8 mouse cellular contexts compared by ENCODE assay signal in genomic region chr5:131307656-131308151, GRCm38 (mm10). TPM values are rescaled to one million over a fixed set of nuclear protein-coding genes. Genes with fewer than 3 reads are reported as not detected.
A peak's percentile ranks its signal among the peaks of the same experiment; 100 is the strongest.
DNase-seq lines count a peak whose midpoint lies in the region; ATAC-seq and TF ChIP-seq lines count a peak whose summit lies in the region.

No protein-coding gene starts in this region.

- H3K36me3 ChIP-seq in hindbrain, postnatal 0 days (ENCODE audit: insufficient read depth, low read length): no peaks in the 10 kb centered on the region

- peak overlapping the region; percentile 85 for H3K4me2 ChIP-seq in hindbrain, postnatal 0 days (ENCODE audit: low read depth, low read length)

- H3K4me3 ChIP-seq in hindbrain, postnatal 0 days (ENCODE audit: low read length): peak overlapping the region; percentile 77

- H3K9me3 ChIP-seq in hindbrain, postnatal 0 days (ENCODE audit: low read length): no peaks in the 10 kb centered on the region

- DNase-seq in adrenal gland, adult 8-10 months: peak; percentile 58
- DNase-seq in embryo, embryonic 10.5 days (ENCODE audit: low spot score): peak; percentile 85
- peak; percentile 92 for DNase-seq in gastrocnemius, postnatal 14 days
- DNase-seq in hindbrain, postnatal 0 days (ENCODE audit: low spot score): peak; percentile 92
- DNase-seq in left cerebral cortex, adult 9 months (ENCODE audit: low spot score in 2 of 2): peak; percentile 53 to 75
- peak; percentile 6 for DNase-seq in lung, postnatal 36 days
- DNase-seq in right cerebral cortex, postnatal 25 days: peak; percentile 88

- peak overlapping the region; percentile 67 for H3K9ac ChIP-seq in hindbrain, postnatal 0 days (replicated peaks; ENCODE audit: low read length)

- intact Hi-C loops in gastrocnemius, postnatal 14 days (cut with DNase I; ENCODE audit: low total_unique reads): no loop called here

- ATAC-seq in hindbrain, postnatal 0 days: peak; percentile 92
- no peak for ATAC-seq in megakaryocyte, adult 5-6 weeks (ENCODE audit: poor library complexity, severe bottlenecking)

- H3K27ac ChIP-seq in hindbrain, postnatal 0 days: peak overlapping the region; percentile 80

- no peaks in the 10 kb centered on the region for H3K4me1 ChIP-seq in hindbrain, postnatal 0 days (ENCODE audit: insufficient read depth, low read length)

- H3K27me3 ChIP-seq in hindbrain, postnatal 0 days (ENCODE audit: insufficient read depth, low read length): no peaks in the 10 kb centered on the region

- under 1% methylated on average over 36 of the region's 36 CpGs for WGBS in hindbrain, postnatal 0 days

- peak; percentile 53 for TF ChIP-seq CTCF in hindbrain, postnatal 0 days (IDR thresholded peaks at IDR 0.05; ENCODE audit: low read depth)

RNA-seq across cellular contexts. Expression of gene Galnt17, which starts 0.6 kb away (rescaled TPM):
- 1 to 10 TPM; 5.0 to 9.1 (median 7.0) TPM for total RNA-seq in adrenal gland, adult 8-10 months (2022)
- 10 to 100 TPM in 1 of 2 experiments, 1 to 10 TPM in 1; 9.1 to 11.1 TPM for total RNA-seq in gastrocnemius, postnatal 14 days (2021)
- total RNA-seq in hindbrain, postnatal 0 days (2014; rRNA removed): 24.2 and 29.3 TPM in 2 replicates
- polyA plus RNA-seq in hindbrain, postnatal 0 days (2015; fragmentation: Nextera tagmentation; extraction: Ambion mirVana): 6.2 and 7.0 TPM in 2 replicates
- total RNA-seq in megakaryocyte, adult 5-6 weeks (2015): not detected in 2 replicates
- total RNA-seq in megakaryocyte, adult 5-6 weeks (2017): not detected in 2 replicates

Comparison
In these comparisons a context has a peak if more than half of its experiments do, and no peak if none do; other contexts are left out.
1. DNase-seq: peak in every context shown above with its lines; median percentile 92 in gastrocnemius, postnatal 14 days; 92 in hindbrain, postnatal 0 days; 88 in right cerebral cortex, postnatal 25 days; 85 in embryo, embryonic 10.5 days; 64 in left cerebral cortex, adult 9 months; 58 in adrenal gland, adult 8-10 months; 6 in lung, postnatal 36 days.
2. RNA of gene Galnt17, which starts 0.6 kb away (total RNA-seq): 24.2 to 29.3 TPM in hindbrain, postnatal 0 days, 9.1 to 11.1 TPM in gastrocnemius, postnatal 14 days and 5.0 to 9.1 TPM in adrenal gland, adult 8-10 months; not detected in megakaryocyte, adult 5-6 weeks; every median in the first group is over 4 times any median in the second.